Mouse (Mus musculus): ENCODE data around the gene Map4k2.

Map4k2 gene

DNA sequence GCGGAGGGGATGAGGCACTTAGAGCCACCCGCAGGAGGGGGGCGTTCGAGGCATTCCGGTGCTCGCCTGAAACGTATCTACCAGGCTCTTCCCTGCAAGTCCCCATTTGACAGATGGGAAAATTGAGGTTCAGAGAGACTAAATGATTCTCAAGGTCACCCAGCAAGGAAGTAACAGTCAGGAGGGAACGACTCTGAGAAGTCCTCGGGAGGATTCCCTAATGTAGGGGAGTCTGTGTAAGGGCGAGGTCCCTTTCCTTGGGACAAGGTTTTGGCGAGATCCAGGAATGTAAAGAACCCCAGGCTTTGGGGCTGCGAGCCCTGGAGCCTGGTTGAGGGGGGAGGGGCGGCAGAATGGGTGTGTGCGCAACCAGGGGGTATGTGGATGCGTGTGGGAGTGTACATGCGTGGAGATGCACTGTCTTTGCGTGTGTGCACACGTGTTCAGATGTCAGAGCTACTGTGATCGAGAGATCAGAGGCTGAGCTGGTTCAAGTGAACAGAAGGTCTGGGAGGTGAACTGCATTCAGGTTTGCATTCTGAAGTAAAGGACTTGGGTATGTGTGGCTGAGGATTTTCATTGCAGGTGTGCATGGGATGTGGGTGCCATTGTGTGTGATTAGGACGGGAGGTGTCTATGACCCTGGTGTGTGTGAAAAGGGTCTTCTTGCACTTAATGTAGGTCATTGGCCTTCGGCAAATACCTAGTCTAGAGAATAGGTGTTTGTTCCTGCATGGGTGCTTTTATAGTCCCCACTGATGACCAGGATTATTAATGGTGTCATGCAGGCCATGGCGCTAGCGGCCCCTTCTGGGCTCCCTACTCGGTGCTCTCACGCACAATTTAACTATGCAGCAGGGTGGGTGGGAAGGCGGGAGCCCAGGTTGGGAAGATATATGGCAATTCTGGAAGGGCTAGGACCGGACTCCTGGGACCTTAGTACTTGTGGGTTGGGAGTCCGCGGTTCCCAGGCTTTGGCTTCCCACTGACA is 59.5 kb downstream of the Map4k2 start:
- no peak for DNase-seq (ENCODE audit: low read depth, low spot score)

GRCm38 (mm10) chr19:6401131-6401815 is 60.3 kb downstream of the Map4k2 start:
- no peak for DNase-seq (ENCODE audit: low read depth, low spot score)

DNA sequence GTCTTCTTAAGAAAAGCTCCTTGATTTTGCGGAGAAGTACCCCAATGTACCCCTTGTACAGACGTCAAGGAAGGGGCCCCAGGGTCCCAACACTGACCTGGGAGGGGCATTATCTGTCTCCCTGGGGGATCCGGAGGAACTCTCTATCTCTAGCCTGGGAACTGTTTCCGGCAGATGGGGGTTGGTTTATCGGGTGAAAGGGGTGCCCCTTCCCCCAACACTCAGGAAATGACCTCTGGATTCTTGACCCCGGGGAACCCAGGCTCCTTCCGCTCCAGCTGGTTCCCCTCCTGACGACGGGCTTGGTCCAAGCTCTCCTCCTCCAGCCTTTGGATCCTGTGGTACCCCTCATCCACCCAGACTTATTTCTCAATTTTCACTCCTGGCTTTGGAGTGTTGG is 61.0 kb downstream of the Map4k2 start:
- no peak for DNase-seq (ENCODE audit: low read depth, low spot score)

GRCm38 (mm10) chr19:6403869-6404268 is 62.9 kb downstream of the Map4k2 start:
- no peak for DNase-seq (ENCODE audit: low read depth, low spot score)
